Mouse (Mus musculus): Measurements from ENCODE around the gene Pdlim4.

Pdlim4 gene

GRCm38 (mm10) chr11:54068520-54069371 lies at the start of gene Pdlim4:
Gene Pdlim4 (minus strand): TSS chr11:54069014.
- Histone ChIP-seq H3K9me3 (ENCODE audit: low read length) (peaks cover 18% of the 10 kb centered on the region), H3K36me3 (ENCODE audit: insufficient read depth, low read length) (no peaks in the 10 kb centered on the region), H3K4me3 (replicated peaks; ENCODE audit: low read length) (peak within 1 kb of the TSS; percentile 78), H3K4me1 (replicated peaks; ENCODE audit: low read depth, low read length) (peaks cover 50% of the 10 kb centered on the region), H3K27me3 (ENCODE audit: insufficient read depth, low read length) (peaks cover 78% of the 10 kb centered on the region)
- TF ChIP-seq NANOG (IDR thresholded peaks at IDR 0.05; ENCODE audit: borderline replicate concordance, low read length) (no peak), POU5F1 (IDR thresholded peaks at IDR 0.05; ENCODE audit: borderline replicate concordance, low read length) (no peak), CTCF (conservative IDR thresholded peaks at IDR 0.05; ENCODE audit: low read length) (no peak)

DNA sequence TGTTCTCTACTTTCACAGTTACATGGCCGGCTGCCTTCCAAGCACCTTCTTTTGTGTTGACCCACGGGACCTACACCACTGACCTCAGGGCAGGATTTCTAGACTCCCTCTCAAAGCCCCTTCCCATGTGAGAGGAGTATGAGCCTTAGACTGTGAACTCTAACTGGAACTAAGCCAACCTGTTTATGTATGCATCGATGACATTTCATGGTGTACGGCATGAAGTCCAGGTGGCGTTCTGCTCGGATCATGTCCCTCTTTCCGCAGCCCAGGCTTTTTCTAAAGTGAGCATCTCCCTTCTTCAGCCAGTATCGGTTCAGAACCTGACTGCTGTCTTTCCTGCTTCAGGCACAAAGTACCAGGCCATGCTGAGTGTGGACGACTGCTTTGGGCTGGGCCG lies 48.3 kb upstream of the Pdlim4 start:
- H3K4me3 ChIP-seq (replicated peaks; ENCODE audit: low read length), result no peak overlapping the region
- H3K9me3 ChIP-seq (ENCODE audit: low read length), result no peaks in the 10 kb centered on the region
- TF ChIP-seq CTCF (conservative IDR thresholded peaks at IDR 0.05; ENCODE audit: low read length) (no peak), NANOG (IDR thresholded peaks at IDR 0.05; ENCODE audit: borderline replicate concordance, low read length) (no peak), POU5F1 (IDR thresholded peaks at IDR 0.05; ENCODE audit: borderline replicate concordance, low read length) (no peak)
- peaks cover 31% of the 10 kb centered on the region for H3K36me3 ChIP-seq (ENCODE audit: insufficient read depth, low read length)
- H3K27me3 ChIP-seq (ENCODE audit: insufficient read depth, low read length), result peaks cover 7% of the 10 kb centered on the region; the same call in 1 of the 2 replicates
- H3K4me1 ChIP-seq (replicated peaks; ENCODE audit: low read depth, low read length), result peaks cover 20% of the 10 kb centered on the region

DNA sequence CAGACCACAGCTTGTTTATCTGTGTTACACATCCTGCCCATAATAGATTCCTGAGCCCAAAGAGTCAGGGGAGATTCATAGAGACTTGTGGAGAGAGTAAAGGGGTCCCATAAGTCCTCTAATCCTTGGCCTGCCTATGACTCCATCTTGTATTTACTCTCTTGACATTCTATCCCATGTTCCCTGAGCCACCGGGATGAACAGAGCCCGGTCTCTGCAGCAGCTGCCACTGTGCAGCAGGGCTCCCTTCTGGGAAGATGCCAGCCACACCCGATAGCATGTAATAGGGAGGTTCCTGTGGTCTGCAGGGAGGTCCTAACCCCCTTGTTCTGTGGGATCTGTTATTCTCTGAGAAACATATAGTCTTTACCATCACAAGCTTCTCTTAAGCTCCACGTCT lies 47.6 kb upstream of the Pdlim4 start:
- no peaks in the 10 kb centered on the region for H3K9me3 ChIP-seq (ENCODE audit: low read length)
- peaks cover 22% of the 10 kb centered on the region for H3K4me1 ChIP-seq (replicated peaks; ENCODE audit: low read depth, low read length)
- no peak overlapping the region for H3K4me3 ChIP-seq (replicated peaks; ENCODE audit: low read length)
- H3K36me3 ChIP-seq (ENCODE audit: insufficient read depth, low read length), result peaks cover 26% of the 10 kb centered on the region
- H3K27me3 ChIP-seq (ENCODE audit: insufficient read depth, low read length), result peaks cover 7% of the 10 kb centered on the region; the same call in 1 of the 2 replicates
- TF ChIP-seq POU5F1 (IDR thresholded peaks at IDR 0.05; ENCODE audit: borderline replicate concordance, low read length) (no peak), CTCF (conservative IDR thresholded peaks at IDR 0.05; ENCODE audit: low read length) (no peak), NANOG (IDR thresholded peaks at IDR 0.05; ENCODE audit: borderline replicate concordance, low read length) (no peak)

DNA sequence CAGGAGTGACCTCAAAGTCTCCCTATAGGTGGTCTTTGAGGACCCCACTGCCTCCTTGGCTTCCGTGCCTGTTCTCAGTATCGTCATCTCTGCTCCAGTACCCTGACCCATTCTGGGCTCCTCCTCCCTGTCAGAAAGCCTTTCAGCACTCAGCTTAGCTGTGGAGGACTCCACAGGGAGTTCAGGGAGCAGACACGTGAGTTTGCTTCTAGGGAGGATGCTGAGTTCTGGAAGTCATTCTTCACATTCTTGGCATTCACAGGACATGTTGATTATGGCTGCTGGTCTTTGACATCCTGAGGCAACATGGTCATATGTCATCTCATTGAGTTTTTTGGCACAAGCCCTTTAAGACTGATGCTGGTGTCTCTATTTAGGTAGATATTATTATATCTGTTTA lies 47.1 kb upstream of the Pdlim4 start:
- Histone ChIP-seq H3K36me3 (ENCODE audit: insufficient read depth, low read length) (peaks cover 26% of the 10 kb centered on the region), H3K4me3 (replicated peaks; ENCODE audit: low read length) (no peak overlapping the region), H3K27me3 (ENCODE audit: insufficient read depth, low read length) (peaks cover 8% of the 10 kb centered on the region), H3K4me1 (replicated peaks; ENCODE audit: low read depth, low read length) (peaks cover 23% of the 10 kb centered on the region), H3K9me3 (ENCODE audit: low read length) (no peaks in the 10 kb centered on the region)
- TF ChIP-seq NANOG (IDR thresholded peaks at IDR 0.05; ENCODE audit: borderline replicate concordance, low read length), result no peak
- TF ChIP-seq POU5F1 (IDR thresholded peaks at IDR 0.05; ENCODE audit: borderline replicate concordance, low read length), result no peak
- no peak for TF ChIP-seq CTCF (conservative IDR thresholded peaks at IDR 0.05; ENCODE audit: low read length)

- H3K9me3 ChIP-seq (ENCODE audit: low read length), result no peaks in the 10 kb centered on the region
- H3K4me3 ChIP-seq (replicated peaks; ENCODE audit: low read length), result no peak overlapping the region
- H3K27me3 ChIP-seq (ENCODE audit: insufficient read depth, low read length), result peaks cover 11% of the 10 kb centered on the region
- TF ChIP-seq POU5F1 (IDR thresholded peaks at IDR 0.05; ENCODE audit: borderline replicate concordance, low read length), result no peak
- TF ChIP-seq CTCF (conservative IDR thresholded peaks at IDR 0.05; ENCODE audit: low read length), result no peak
- peaks cover 32% of the 10 kb centered on the region for H3K36me3 ChIP-seq (ENCODE audit: insufficient read depth, low read length)
- H3K4me1 ChIP-seq (replicated peaks; ENCODE audit: low read depth, low read length), result peaks cover 27% of the 10 kb centered on the region
Measured at GRCm38 (mm10) chr11:54115301-54115700, 46.5 kb upstream of the Pdlim4 start.

DNA sequence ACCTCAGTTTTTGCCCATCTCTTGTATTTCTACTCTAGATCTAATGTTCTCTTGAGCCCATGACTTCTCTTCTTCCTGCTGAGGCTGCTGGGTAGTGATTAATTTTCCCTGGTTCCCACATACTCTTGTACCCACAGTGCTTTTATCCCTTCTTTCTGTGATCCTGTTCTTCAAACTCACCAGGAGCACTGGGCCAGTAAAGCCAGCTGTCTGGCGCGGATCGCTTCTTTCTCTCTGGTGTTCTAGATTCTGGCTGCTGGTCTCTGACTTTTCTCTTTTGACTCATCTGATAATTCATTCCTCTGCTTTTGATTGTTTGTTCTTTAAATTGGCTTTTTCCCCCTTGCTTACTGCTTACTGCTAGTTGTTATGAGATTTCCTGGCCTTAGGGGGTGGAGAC lies 45.9 kb upstream of the Pdlim4 start:
- no peak overlapping the region for H3K4me3 ChIP-seq (replicated peaks; ENCODE audit: low read length)
- no peak for TF ChIP-seq POU5F1 (IDR thresholded peaks at IDR 0.05; ENCODE audit: borderline replicate concordance, low read length)
- TF ChIP-seq NANOG (IDR thresholded peaks at IDR 0.05; ENCODE audit: borderline replicate concordance, low read length), result no peak
- no peak for TF ChIP-seq CTCF (conservative IDR thresholded peaks at IDR 0.05; ENCODE audit: low read length)
- H3K36me3 ChIP-seq (ENCODE audit: insufficient read depth, low read length), result peaks cover 27% of the 10 kb centered on the region
- H3K27me3 ChIP-seq (ENCODE audit: insufficient read depth, low read length), result peaks cover 11% of the 10 kb centered on the region
- no peaks in the 10 kb centered on the region for H3K9me3 ChIP-seq (ENCODE audit: low read length)
- H3K4me1 ChIP-seq (replicated peaks; ENCODE audit: low read depth, low read length), result peaks cover 27% of the 10 kb centered on the region

GRCm38 (mm10) chr11:54113352-54113751 lies 44.5 kb upstream of the Pdlim4 start:
- Histone ChIP-seq H3K27me3 (ENCODE audit: insufficient read depth, low read length) (peaks cover 16% of the 10 kb centered on the region), H3K9me3 (ENCODE audit: low read length) (no peaks in the 10 kb centered on the region), H3K4me1 (replicated peaks; ENCODE audit: low read depth, low read length) (peaks cover 27% of the 10 kb centered on the region), H3K4me3 (replicated peaks; ENCODE audit: low read length) (peak overlapping the region; percentile 49), H3K36me3 (ENCODE audit: insufficient read depth, low read length) (peaks cover 18% of the 10 kb centered on the region)
- TF ChIP-seq NANOG (IDR thresholded peaks at IDR 0.05; ENCODE audit: borderline replicate concordance, low read length), result no peak
- TF ChIP-seq POU5F1 (IDR thresholded peaks at IDR 0.05; ENCODE audit: borderline replicate concordance, low read length), result no peak
- no peak for TF ChIP-seq CTCF (conservative IDR thresholded peaks at IDR 0.05; ENCODE audit: low read length)

DNA sequence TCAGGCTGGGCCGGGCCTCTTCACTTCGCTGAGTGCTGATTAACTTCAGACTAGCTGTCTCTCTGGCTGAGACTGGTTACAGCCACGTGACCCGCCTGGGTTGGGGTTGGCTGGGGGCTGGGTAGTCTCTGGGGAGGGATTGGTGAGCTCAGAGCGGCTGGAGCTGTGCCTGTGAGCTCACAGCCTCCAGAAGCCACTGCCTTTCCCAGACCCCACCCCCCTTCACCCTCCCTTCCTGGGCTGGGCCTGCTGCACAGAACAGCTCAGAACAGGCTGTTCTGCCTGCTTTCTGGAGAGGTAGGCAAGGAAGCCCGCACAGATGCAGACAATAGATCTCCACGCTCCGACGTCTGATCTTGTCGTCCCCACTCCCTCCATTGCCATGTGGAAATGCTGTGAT lies 44.1 kb upstream of the Pdlim4 start:
- H3K9me3 ChIP-seq (ENCODE audit: low read length), result no peaks in the 10 kb centered on the region
- no peak for TF ChIP-seq POU5F1 (IDR thresholded peaks at IDR 0.05; ENCODE audit: borderline replicate concordance, low read length)
- TF ChIP-seq CTCF (conservative IDR thresholded peaks at IDR 0.05; ENCODE audit: low read length), result no peak
- TF ChIP-seq NANOG (IDR thresholded peaks at IDR 0.05; ENCODE audit: borderline replicate concordance, low read length), result no peak

More for the DNA sequence above, 44.1 kb upstream of the Pdlim4 start:
- H3K4me1 ChIP-seq (replicated peaks; ENCODE audit: low read depth, low read length), result peaks cover 27% of the 10 kb centered on the region
- peaks cover 21% of the 10 kb centered on the region for H3K27me3 ChIP-seq (ENCODE audit: insufficient read depth, low read length)
- peaks cover 16% of the 10 kb centered on the region for H3K36me3 ChIP-seq (ENCODE audit: insufficient read depth, low read length)
- peak overlapping the region; percentile 49 for H3K4me3 ChIP-seq (replicated peaks; ENCODE audit: low read length)

All from E14TG2a.4 (cell line).